In genomic region chr4:123071266-123071966, GRCm38 (mm10) we compare ENCODE assay signal across 7 mouse cellular contexts. TPM values are rescaled to one million over a fixed set of nuclear protein-coding genes. Genes with fewer than 3 reads are reported as not detected.
DNase-seq lines count a peak whose midpoint lies in the region; ATAC-seq and TF ChIP-seq lines count a peak whose summit lies in the region.

No protein-coding gene starts in this region.

- peak; percentile 38 for DNase-seq in ovary, adult 18-20 months (ENCODE audit: low spot score)
- DNase-seq in ovary, postnatal 10 days (ENCODE audit: low spot score) = no peak
- DNase-seq in c-Kit-positive CD71-negative TER-119-negative erythroid progenitor cells, embryonic 14.5 days (ENCODE audit: low read depth) = peak; percentile 41
- DNase-seq in heart, postnatal 14 days = peak; percentile 30 to 42
- DNase-seq in midbrain, embryonic 14.5 days = peak; percentile 64
- DNase-seq in stomach, postnatal 0 days (ENCODE audit: low spot score) = peak; percentile 82

- no peaks in the 10 kb centered on the region for H3K9me3 ChIP-seq in limb, embryonic 13.5 days
- no peaks in the 10 kb centered on the region for H3K9me3 ChIP-seq in midbrain, embryonic 14.5 days (ENCODE audit: control insufficient read depth, low read length)
- H3K9me3 ChIP-seq in stomach, postnatal 0 days (ENCODE audit: control insufficient read depth, low read length) = no peaks in the 10 kb centered on the region

- H3K36me3 ChIP-seq in limb, embryonic 13.5 days = no peaks in the 10 kb centered on the region
- no peaks in the 10 kb centered on the region for H3K36me3 ChIP-seq in midbrain, embryonic 14.5 days (ENCODE audit: control insufficient read depth, insufficient read depth, low read length)
- no peaks in the 10 kb centered on the region for H3K36me3 ChIP-seq in stomach, postnatal 0 days (ENCODE audit: control insufficient read depth, insufficient read depth, low read length)

- H3K4me2 ChIP-seq in limb, embryonic 13.5 days (replicated peaks) = peak overlapping the region; percentile 41
- peak overlapping the region; percentile 21 for H3K4me2 ChIP-seq in midbrain, embryonic 14.5 days (ENCODE audit: low read length)
- peak overlapping the region; percentile 23; the same call in 1 of the 2 replicates for H3K4me2 ChIP-seq in stomach, postnatal 0 days (replicated peaks; ENCODE audit: low read depth)

- H3K27me3 ChIP-seq in limb, embryonic 13.5 days = peaks cover 7% of the 10 kb centered on the region; the same call in 1 of the 2 replicates
- H3K27me3 ChIP-seq in midbrain, embryonic 14.5 days (ENCODE audit: control insufficient read depth, insufficient read depth, low read length) = no peaks in the 10 kb centered on the region
- H3K27me3 ChIP-seq in stomach, postnatal 0 days (ENCODE audit: control insufficient read depth, insufficient read depth, low read length) = no peaks in the 10 kb centered on the region

- intact Hi-C loops in heart, postnatal 14 days (cut with DNase I) = no loop called here

- TF ChIP-seq EP300 in stomach, postnatal 0 days (optimal IDR thresholded peaks at IDR 0.05) = no peak

- no peak overlapping the region for H3K27ac ChIP-seq in limb, embryonic 13.5 days
- H3K27ac ChIP-seq in midbrain, embryonic 14.5 days (replicated peaks; ENCODE audit: low read depth, low read length) = no peak overlapping the region
- 0 out of 2 replicates have a peak overlapping the region, but pooled peaks have one; percentile 13 for H3K27ac ChIP-seq in stomach, postnatal 0 days (replicated peaks)

- no peak overlapping the region for H3K4me3 ChIP-seq in limb, embryonic 13.5 days
- no peak overlapping the region for H3K4me3 ChIP-seq in midbrain, embryonic 14.5 days (replicated peaks; ENCODE audit: low read depth, low read length)
- H3K4me3 ChIP-seq in stomach, postnatal 0 days (ENCODE audit: low read depth, low read length) = no peak overlapping the region

- H3K9ac ChIP-seq in limb, embryonic 13.5 days = 0 out of 2 replicates have a peak overlapping the region, but pooled peaks have one; percentile 8
- no peak overlapping the region; the same call in 1 of the 2 replicates for H3K9ac ChIP-seq in midbrain, embryonic 14.5 days (replicated peaks; ENCODE audit: low read length)
- H3K9ac ChIP-seq in stomach, postnatal 0 days (ENCODE audit: low read length) = no peak overlapping the region

- WGBS in limb, embryonic 13.5 days = 12% methylated on average over 13 of the region's 13 CpGs
- 13% methylated on average over 13 of the region's 13 CpGs for WGBS in midbrain, embryonic 14.5 days
- WGBS in stomach, postnatal 0 days = 6% methylated on average over 13 of the region's 13 CpGs

- no peaks in the 10 kb centered on the region for H3K4me1 ChIP-seq in limb, embryonic 13.5 days
- 0 out of 2 replicates have a peak, but pooled peaks cover 3% of the 10 kb centered on the region for H3K4me1 ChIP-seq in midbrain, embryonic 14.5 days (ENCODE audit: control insufficient read depth, insufficient read depth, low read length)
- H3K4me1 ChIP-seq in stomach, postnatal 0 days (replicated peaks; ENCODE audit: control insufficient read depth, insufficient read depth) = no peaks in the 10 kb centered on the region

- TF ChIP-seq CTCF in stomach, postnatal 0 days (IDR thresholded peaks at IDR 0.05; ENCODE audit: low read depth) = peak; percentile 69

- ATAC-seq in limb, embryonic 13.5 days (ENCODE audit: low FRiP score, low read depth) = no peak
- ATAC-seq in midbrain, embryonic 14.5 days (ENCODE audit: low FRiP score, low TSS enrichment) = no peak; the same call in 1 of the 2 replicates
- ATAC-seq in stomach, postnatal 0 days (ENCODE audit: low FRiP score, low TSS enrichment) = peak; percentile 89

RNA-seq across cellular contexts. Expression of gene Bmp8b, which starts 33.5 kb away (rescaled TPM):
- not detected for total RNA-seq in heart, postnatal 14 days (2021)
- polyA plus RNA-seq in limb, embryonic 13.5 days (2015; fragmentation: Nextera tagmentation; extraction: Ambion mirVana) = 0.28 and 0.89 TPM in 2 replicates
- 0.08 and 0.25 TPM in 2 replicates for polyA plus RNA-seq in midbrain, embryonic 14.5 days (2014; fragmentation: Nextera tagmentation; extraction: Ambion mirVana)
- 0.21 and 0.25 TPM in 2 replicates for polyA plus RNA-seq in stomach, postnatal 0 days (2015; fragmentation: Nextera tagmentation; extraction: Ambion mirVana)

RNA-seq across cellular contexts. Expression of gene Oxct2b, which starts 44.6 kb away (rescaled TPM):
- total RNA-seq in heart, postnatal 14 days (2021) = not detected
- polyA plus RNA-seq in limb, embryonic 13.5 days (2015; fragmentation: Nextera tagmentation; extraction: Ambion mirVana) = 0.10 TPM in 1 of 2 replicates, not detected in the other
- polyA plus RNA-seq in midbrain, embryonic 14.5 days (2014; fragmentation: Nextera tagmentation; extraction: Ambion mirVana) = 0.30 and 0.55 TPM in 2 replicates
- not detected in 2 replicates for polyA plus RNA-seq in stomach, postnatal 0 days (2015; fragmentation: Nextera tagmentation; extraction: Ambion mirVana)

RNA-seq across cellular contexts. Expression of gene Trit1, which starts 55.0 kb away (rescaled TPM):
- 1 to 10 TPM; 5.7 to 7.0 TPM for total RNA-seq in heart, postnatal 14 days (2021)
- polyA plus RNA-seq in limb, embryonic 13.5 days (2015; fragmentation: Nextera tagmentation; extraction: Ambion mirVana) = 19.1 and 21.5 TPM in 2 replicates
- polyA plus RNA-seq in midbrain, embryonic 14.5 days (2014; fragmentation: Nextera tagmentation; extraction: Ambion mirVana) = 27.0 and 29.1 TPM in 2 replicates
- 11.6 and 12.0 TPM in 2 replicates for polyA plus RNA-seq in stomach, postnatal 0 days (2015; fragmentation: Nextera tagmentation; extraction: Ambion mirVana)
